Mouse (Mus musculus) lung, postnatal 0 days (tissue): ENCODE results near the gene Adam6b. TPM values are rescaled to one million over a fixed set of nuclear protein-coding genes. Genes with fewer than 3 reads are reported as not detected.
A peak's percentile ranks its signal among the peaks of the same experiment; 100 is the strongest.
"Not testable (repeated sequence)": the region's sequence is repeated elsewhere in the genome, so short reads cannot be mapped to it uniquely, and the experiment has no call there.

Experiments
- ATAC-seq: fragments of 200-750 bp; cut with Nextera tagmentation; 2 replicates; pipeline ENCODE4 v1.8.0; 2017; ENCODE audit warnings: moderate library complexity
- DNase-seq: peaks from one replicate; pipeline ENCODE4 v3.0.0-alpha.2; 2016; ENCODE audit warnings: low spot score
- H3K27ac ChIP-seq: fragments of 300-500 bp; sonication (generic); 2 replicates; pipeline ENCODE4 v1.5.1; 2014; ENCODE audit warnings: antibody characterized with exemption, mild to moderate bottlenecking, low read length, mixed read lengths
- H3K27me3 ChIP-seq: fragments of 300-500 bp; sonication (generic); replicated peaks from 2 replicates; pipeline ENCODE4 v1.6.1; 2014; ENCODE audit warnings: low read length, mixed read lengths; ENCODE audit not compliant: insufficient read depth
- H3K36me3 ChIP-seq: fragments of 300-500 bp; sonication (generic); 2 replicates; pipeline ENCODE4 v1.6.1; 2014; ENCODE audit warnings: low read length, mixed read lengths; ENCODE audit not compliant: insufficient read depth
- H3K4me1 ChIP-seq: fragments of 300-500 bp; sonication (generic); 2 replicates; pipeline ENCODE4 v1.6.1; 2014; ENCODE audit warnings: antibody characterized with exemption, low read depth, low read length, mixed read lengths; ENCODE audit not compliant: insufficient read depth
- H3K4me2 ChIP-seq: fragments of 300-500 bp; sonication (generic); replicated peaks from 2 replicates; pipeline ENCODE4 v1.6.1; 2014; ENCODE audit warnings: low read depth, mild to moderate bottlenecking, low read length, moderate library complexity, mixed read lengths
- H3K4me3 ChIP-seq: fragments of 300-500 bp; sonication (generic); 2 replicates; pipeline ENCODE4 v1.5.1; 2014; ENCODE audit warnings: low read depth, low read length
- H3K9ac ChIP-seq: fragments of 300-500 bp; sonication (generic); replicated peaks from 2 replicates; pipeline ENCODE4 v1.6.1; 2014; ENCODE audit warnings: low read depth, mild to moderate bottlenecking
- H3K9me3 ChIP-seq: fragments of 300-500 bp; sonication (generic); 2 replicates; pipeline ENCODE4 v1.6.1; 2016; ENCODE audit warnings: low read length, mixed read lengths
- CTCF ChIP-seq: IDR thresholded peaks from 2 replicates; pipeline ENCODE4 v1.5.1; 2016; ENCODE audit warnings: antibody characterized with exemption, mild to moderate bottlenecking
- EP300 ChIP-seq: IDR thresholded peaks from 2 replicates; pipeline ENCODE4 v1.6.1; 2016; ENCODE audit warnings: antibody characterized with exemption, mild to moderate bottlenecking, control low read depth
- WGBS: fragments of 180-500 bp; shearing (Covaris S2); extraction: QIAGEN DNeasy Blood & Tissue Kit; methylation state at CpG from one replicate; pipeline ENCODE4 v1.1.7; 2014; 5-methylcytosine and 5-hydroxymethylcytosine counted together
- polyA plus RNA-seq: library from polyadenylated mRNA; unstranded; fragments of >200 nt; fragmentation: Nextera tagmentation; extraction: Ambion mirVana; gene quantifications from 2 replicates; pipeline ENCODE4 v1.2.1, GENCODE M21; 2015

Gene Adam6b
- polyA plus RNA-seq, 1 experiment from 2014 or later, result not detected

DNA sequence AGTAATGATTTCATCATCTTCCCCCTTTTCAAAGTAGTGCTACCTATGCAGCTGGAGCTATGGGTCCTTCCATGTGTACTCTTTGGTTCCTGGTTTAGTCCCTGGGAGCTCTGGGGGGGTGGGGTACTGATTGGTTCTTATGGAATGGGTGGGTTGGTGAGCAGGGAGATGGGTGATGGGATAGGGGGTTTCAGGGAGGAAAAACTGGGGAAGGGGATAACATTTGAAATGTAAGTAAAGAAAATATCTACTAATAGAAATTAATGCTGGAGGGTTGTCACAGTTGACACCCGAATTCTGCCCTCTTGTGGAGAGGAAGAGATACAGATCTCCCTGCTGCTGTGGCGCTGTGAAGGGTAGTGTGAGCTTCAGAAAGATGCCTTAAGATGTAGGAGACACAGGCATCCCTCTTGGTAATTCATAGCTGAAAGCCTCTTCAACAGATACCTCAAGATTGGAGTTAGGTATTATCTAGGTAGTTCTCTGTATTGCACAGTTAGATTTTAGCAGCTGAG, 4.3 kb upstream of the Adam6b start:
- Histone ChIP-seq H3K4me2 (no peak overlapping the region), H3K4me1 (no peaks in the 10 kb centered on the region), H3K9me3 (no peaks in the 10 kb centered on the region), H3K36me3 (no peaks in the 10 kb centered on the region), H3K4me3 (no peak overlapping the region), H3K27ac (no peak overlapping the region), H3K27me3 (no peaks in the 10 kb centered on the region), H3K9ac (no peak overlapping the region)
- TF ChIP-seq CTCF (peak; percentile 23; the same call in 1 of the 2 replicates), EP300 (no peak)
- DNase-seq, result no peak
- ATAC-seq, result no peak
- 23% methylated on average over 2 of the region's 2 CpGs for WGBS

DNA sequence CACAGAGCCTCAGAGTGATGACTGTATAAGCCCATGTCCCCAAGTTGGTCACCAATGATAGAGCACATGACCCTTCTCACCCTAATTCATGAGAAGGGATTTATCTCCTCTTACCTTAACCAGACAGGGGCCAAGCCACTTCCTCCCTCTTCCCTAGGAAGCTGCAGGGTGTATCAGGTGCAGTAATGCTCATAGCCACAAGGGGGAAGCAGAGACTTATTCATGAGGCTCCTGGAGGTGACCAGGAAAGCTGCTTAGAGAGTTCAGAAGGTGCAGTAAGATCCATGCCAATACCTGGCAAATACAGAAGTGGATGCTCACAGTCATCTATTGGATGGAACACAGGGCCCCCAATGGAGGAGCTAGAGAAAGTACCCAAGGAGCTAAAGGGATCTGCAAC, 1.6 kb upstream of the Adam6b start:
- ATAC-seq, result not testable (repeated sequence)

DNA sequence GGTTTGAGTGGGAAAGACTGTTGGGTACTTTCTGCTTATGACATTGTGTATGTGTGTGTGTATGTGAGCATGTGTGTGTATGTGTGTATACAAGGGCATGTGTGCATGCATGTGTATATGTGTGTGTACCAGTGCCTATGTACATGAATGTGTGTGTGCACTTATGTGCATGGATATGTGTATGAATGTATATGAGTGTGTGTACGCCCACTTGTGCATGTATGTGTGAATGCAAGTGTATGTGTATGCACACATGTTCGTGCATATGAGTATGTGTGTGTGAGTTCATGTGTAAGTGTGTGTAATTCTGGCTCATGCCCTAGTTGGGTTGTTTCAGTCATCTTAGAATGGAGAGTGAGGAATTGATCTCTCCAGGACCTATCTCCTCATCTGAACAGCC, 36.6 kb downstream of the Adam6b start:
- no peak for DNase-seq
- TF ChIP-seq EP300 (no peak), CTCF (no peak)
- WGBS, result 53% methylated on average over 2 of the region's 2 CpGs
- Histone ChIP-seq H3K9ac (no peak overlapping the region), H3K4me2 (no peak overlapping the region), H3K4me3 (no peak overlapping the region), H3K4me1 (no peaks in the 10 kb centered on the region), H3K9me3 (no peaks in the 10 kb centered on the region), H3K27ac (no peak overlapping the region), H3K27me3 (no peaks in the 10 kb centered on the region), H3K36me3 (no peaks in the 10 kb centered on the region)
- ATAC-seq, result no peak

More for the DNA sequence above, 1.6 kb upstream of the Adam6b start:
- not testable (repeated sequence) for H3K9me3 ChIP-seq, H3K36me3 ChIP-seq, H3K4me2 ChIP-seq, H3K27ac ChIP-seq, H3K4me3 ChIP-seq, H3K9ac ChIP-seq, H3K27me3 ChIP-seq, H3K4me1 ChIP-seq
- peak; percentile 80 for TF ChIP-seq CTCF
- peak; percentile 40 for DNase-seq

Other genes with a start within 250 kb of the Adam6b start
- gene Adam6a, start 54.4 kb downstream of the Adam6b start, polyA plus RNA-seq, result not detected in 2 replicates